Mouse (Mus musculus): ENCODE data around the gene Zfp526. TPM values are rescaled to one million over a fixed set of nuclear protein-coding genes. Genes with fewer than 3 reads are reported as not detected.

The Zfp526 gene
- total RNA-seq, 2 experiments from 2014 or later, result 8.4 to 10.2 TPM

Small RNA genes lying within 50 kb of the gene (microRNA-seq; reads per million reads assigned to microRNA genes)
- 0 reads per million in 2 experiments for gene Mir7048 (ENCODE audit: borderline number of aligned reads in 2 of 2)

Other genes with a start within 250 kb of the Zfp526 start
- 100 to 1,000 TPM; 343 to 378 TPM for gene Rabac1, start 248.7 kb upstream of the Zfp526 start, total RNA-seq (2021)
- 100 to 1,000 TPM in 1 of 2 experiments, 10 to 100 TPM in 1; 30.2 to 121 TPM for gene Atp1a3, start 215.5 kb upstream of the Zfp526 start, total RNA-seq (2021)
- gene Grik5, start 149.1 kb upstream of the Zfp526 start, total RNA-seq (2021), result 10 to 100 TPM; 15.3 to 17.2 TPM
- 10 to 100 TPM; 18.6 to 19.6 TPM for gene Zfp574, start 148.9 kb upstream of the Zfp526 start, total RNA-seq (2021)
- gene Pou2f2, start 41.7 kb upstream of the Zfp526 start, total RNA-seq (2021), result under 1 TPM; 0.56 to 0.61 TPM
- 10 to 100 TPM; 24.0 to 27.0 TPM for gene Dedd2, start 810 bp upstream of the Zfp526 start, total RNA-seq (2021)
- gene Gsk3a, start 16.4 kb downstream of the Zfp526 start, total RNA-seq (2021), result 100 to 1,000 TPM in 1 of 2 experiments, 10 to 100 TPM in 1; 96.7 to 101 TPM
- gene Erf, start 29.3 kb downstream of the Zfp526 start, total RNA-seq (2021), result 10 to 100 TPM; 18.3 to 25.8 TPM
- 100 to 1,000 TPM in 1 of 2 experiments, 10 to 100 TPM in 1; 96.8 to 123 TPM for gene Cic, start 46.3 kb downstream of the Zfp526 start, total RNA-seq (2021)
- gene Pafah1b3, start 76.6 kb downstream of the Zfp526 start, total RNA-seq (2021), result 10 to 100 TPM; 23.3 to 30.4 TPM
- not detected for gene Prr19, start 80.0 kb downstream of the Zfp526 start, total RNA-seq (2021)
- 1 to 10 TPM; 2.5 to 2.9 TPM for gene Tmem145, start 84.7 kb downstream of the Zfp526 start, total RNA-seq (2021)
- gene Megf8, start 95.7 kb downstream of the Zfp526 start, total RNA-seq (2021), result 10 to 100 TPM; 37.8 to 47.0 TPM
- gene Cnfn, start 148.3 kb downstream of the Zfp526 start, total RNA-seq (2021), result not detected
- 100 to 1,000 TPM; 332 to 738 TPM for gene Lipe, start 177.3 kb downstream of the Zfp526 start, total RNA-seq (2021)
- not detected for gene Cxcl17, start 191.5 kb downstream of the Zfp526 start, total RNA-seq (2021)